Mouse (Mus musculus) kidney, embryonic 16.5 days (tissue): ENCODE measurements around the gene Ssh3. TPM values are rescaled to one million over a fixed set of nuclear protein-coding genes. Genes with fewer than 3 reads are reported as not detected.

Source experiments
- ATAC-seq: fragments of 200-750 bp; cut with Nextera tagmentation; 2 replicates; pipeline ENCODE4 v1.8.0; 2017; ENCODE audit warnings: moderate TSS enrichment; ENCODE audit not compliant: low FRiP score, low TSS enrichment
- H3K27ac ChIP-seq: fragments of 300-500 bp; sonication (generic); 2 replicates; pipeline ENCODE4 v1.5.1; 2014; ENCODE audit warnings: low read length
- H3K27me3 ChIP-seq: fragments of 300-500 bp; sonication (generic); 2 replicates; pipeline ENCODE4 v1.6.1; 2014; ENCODE audit warnings: low read length, control low read depth, mixed read lengths; ENCODE audit not compliant: insufficient read depth
- H3K36me3 ChIP-seq: fragments of 300-500 bp; sonication (generic); 2 replicates; pipeline ENCODE4 v1.6.1; 2014; ENCODE audit warnings: low read length, control low read depth, mixed read lengths; ENCODE audit not compliant: insufficient read depth
- H3K4me1 ChIP-seq: fragments of 300-500 bp; sonication (generic); 2 replicates; pipeline ENCODE4 v1.6.1; 2014; ENCODE audit warnings: low read length, control low read depth, mixed read lengths; ENCODE audit not compliant: insufficient read depth
- H3K4me2 ChIP-seq: fragments of 300-500 bp; sonication (generic); replicated peaks from 2 replicates; pipeline ENCODE4 v1.6.1; 2014; ENCODE audit warnings: low read depth, low read length
- H3K4me3 ChIP-seq: fragments of 300-500 bp; sonication (generic); 2 replicates; pipeline ENCODE4 v1.5.1; 2014; ENCODE audit warnings: mild to moderate bottlenecking, low read length
- H3K9ac ChIP-seq: fragments of 300-500 bp; sonication (generic); replicated peaks from 2 replicates; pipeline ENCODE4 v1.6.1; 2014; ENCODE audit warnings: low read length
- H3K9me3 ChIP-seq: fragments of 300-500 bp; sonication (generic); 2 replicates; pipeline ENCODE4 v1.6.1; 2016; ENCODE audit warnings: low read length, control low read depth
- WGBS: fragments of 180-500 bp; shearing (Covaris S2); extraction: QIAGEN DNeasy Blood & Tissue Kit; methylation state at CpG from one replicate; pipeline ENCODE4 v1.1.7; 2014; 5-methylcytosine and 5-hydroxymethylcytosine counted together
- microRNA-seq: library from miRNA; unstranded; fragments of <30 nt; microRNA quantifications from one replicate; pipeline ENCODE4, GENCODE M21; 2016
- polyA plus RNA-seq: library from polyadenylated mRNA; unstranded; fragments of >200 nt; fragmentation: Nextera tagmentation; extraction: Ambion mirVana; gene quantifications from 2 replicates; pipeline ENCODE4 v1.2.1, GENCODE M21; 2015

Gene Ssh3
- polyA plus RNA-seq, 1 experiment from 2014 or later = 22.9 TPM

DNA sequence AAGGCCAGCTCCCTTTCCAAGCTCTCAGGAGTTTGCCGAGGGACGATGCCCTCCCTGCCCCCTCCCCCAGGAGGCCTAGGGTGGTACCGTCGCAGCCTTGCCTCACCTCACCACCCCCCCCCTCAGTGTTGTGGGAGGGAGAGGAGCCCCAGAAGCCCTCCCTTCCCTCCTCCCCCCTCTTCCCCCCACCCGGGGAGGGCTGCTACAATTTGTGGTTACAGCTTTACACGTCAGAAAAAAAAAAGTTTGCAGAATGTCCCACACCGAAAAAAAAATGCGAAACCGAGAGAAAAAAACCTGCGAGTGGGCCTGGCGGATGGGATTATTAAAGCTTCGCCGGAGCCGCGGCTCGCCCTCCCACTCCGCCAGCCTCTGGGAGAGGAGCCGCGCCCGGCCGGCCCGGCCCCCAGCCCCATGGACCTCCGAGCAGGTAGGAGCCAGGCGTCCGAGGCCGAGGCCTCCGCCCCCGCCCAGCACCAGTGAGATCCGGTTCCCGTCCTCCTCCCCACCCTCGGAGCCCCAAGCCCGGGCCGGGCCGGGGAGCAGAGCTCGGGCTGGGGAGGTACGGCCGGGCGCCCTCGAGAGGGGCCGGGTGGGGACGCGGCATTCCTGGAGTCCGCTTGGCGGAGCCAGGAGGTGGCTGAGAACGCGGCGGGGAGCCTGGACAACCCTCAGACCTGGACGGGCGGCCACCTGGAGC, 54.8 kb downstream of the Ssh3 start, which contains the start of the genes Clcf1 and AC109138.7:
Gene Clcf1 (plus strand): TSS at position 168 of the 700 bp plus-strand sequence.
Gene AC109138.7 (plus strand): TSS at position 287 of the 700 bp plus-strand sequence.
- H3K9me3 ChIP-seq = no peaks in the 10 kb centered on the region
- H3K27ac ChIP-seq = peak within 1 kb of the TSS; percentile 97
- H3K4me3 ChIP-seq = peak within 1 kb of the TSS; percentile 83
- H3K36me3 ChIP-seq = no peaks in the 10 kb centered on the region
- no peaks in the 10 kb centered on the region for H3K27me3 ChIP-seq
- peak; percentile 60 for ATAC-seq
- H3K4me1 ChIP-seq = peaks cover 55% of the 10 kb centered on the region
- under 1% methylated on average over 47 of the region's 49 CpGs for WGBS
- peak within 1 kb of the TSS; percentile 91 for H3K4me2 ChIP-seq
- H3K9ac ChIP-seq = peak within 1 kb of the TSS; percentile 98

DNA sequence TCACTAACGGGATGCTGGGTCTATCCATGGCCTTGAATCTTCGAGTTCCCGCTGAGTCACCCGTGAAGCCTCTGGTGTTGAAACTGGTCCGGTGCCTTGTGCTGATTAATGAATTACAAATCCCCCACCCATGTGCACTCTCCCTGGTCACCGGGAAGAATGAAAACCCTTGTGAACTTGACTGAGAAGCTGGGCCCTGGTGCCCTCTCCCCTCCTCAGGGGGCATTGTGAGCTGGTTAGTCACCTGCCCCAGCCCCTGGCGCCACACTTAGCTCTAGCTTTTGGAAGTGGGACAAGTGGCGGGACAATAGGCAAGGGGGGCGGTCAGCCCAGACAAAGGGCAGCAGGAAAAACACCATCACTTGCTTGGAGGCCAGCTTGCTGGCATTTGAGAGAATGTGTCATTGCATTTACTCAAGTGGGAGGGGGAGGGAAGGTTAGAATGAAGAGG, 55.4 kb downstream of the Ssh3 start:
- Histone ChIP-seq H3K27me3 (no peaks in the 10 kb centered on the region), H3K36me3 (no peaks in the 10 kb centered on the region), H3K4me1 (peaks cover 55% of the 10 kb centered on the region), H3K4me3 (peak overlapping the region; percentile 83), H3K27ac (peak overlapping the region; percentile 97), H3K4me2 (peak overlapping the region; percentile 91), H3K9ac (peak overlapping the region; percentile 98), H3K9me3 (no peaks in the 10 kb centered on the region)
- ATAC-seq = peak; percentile 46
- WGBS = 9% methylated on average over 9 of the region's 9 CpGs

DNA sequence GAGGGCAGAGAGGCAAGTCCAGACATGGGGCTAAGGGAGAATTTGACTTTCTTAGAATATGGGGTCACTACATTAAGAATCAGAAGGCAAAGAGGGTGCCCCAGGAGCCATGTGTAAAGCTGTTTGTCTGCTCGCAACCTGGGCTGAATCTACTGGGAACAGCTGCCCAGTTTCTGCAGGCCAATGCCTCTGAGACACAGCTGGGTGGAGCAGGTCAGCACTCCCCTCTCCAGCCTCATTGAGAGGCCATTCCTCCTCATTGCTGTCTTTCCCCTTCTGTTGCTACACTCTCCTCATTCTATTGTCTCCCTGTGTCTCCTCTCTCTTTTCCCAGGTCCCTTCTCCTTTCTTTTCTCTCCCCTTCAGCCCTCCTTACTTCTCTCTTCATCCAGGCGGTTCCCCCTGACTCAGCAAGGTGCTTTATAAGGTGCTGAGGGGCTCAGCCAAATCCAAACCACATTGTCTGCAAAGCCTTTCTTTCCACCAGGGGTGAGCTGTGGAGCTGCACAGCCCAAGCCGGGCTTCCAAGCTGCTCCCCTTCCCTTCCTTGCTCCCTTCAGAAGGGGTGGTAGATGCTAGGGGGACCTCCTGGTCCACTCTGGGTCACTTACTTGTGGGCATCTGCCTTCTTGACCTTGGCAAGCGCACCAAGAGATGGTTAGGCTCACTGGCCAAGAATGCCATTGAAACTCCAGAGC, 56.9 kb downstream of the Ssh3 start:
- Histone ChIP-seq H3K4me1 (peaks cover 44% of the 10 kb centered on the region), H3K36me3 (no peaks in the 10 kb centered on the region), H3K4me3 (no peak overlapping the region), H3K9me3 (no peaks in the 10 kb centered on the region), H3K4me2 (0 out of 2 replicates have a peak overlapping the region, but pooled peaks have one; percentile 10), H3K27me3 (no peaks in the 10 kb centered on the region), H3K9ac (no peak overlapping the region), H3K27ac (no peak overlapping the region)
- no peak for ATAC-seq
- WGBS = 46% methylated on average over 4 of the region's 4 CpGs

Small RNAs within 50 kb of the gene (microRNA-seq; reads per million reads assigned to microRNA genes)
- not detected for gene Gm26115
- gene Mir6985 = not detected

Other genes starting within 250 kb of the Ssh3 start
- gene Gstp1, start 231.2 kb downstream of the Ssh3 start, polyA plus RNA-seq = 526 and 535 TPM in 2 replicates
- 2.5 and 9.6 TPM in 2 replicates for gene Gstp2, start 223.2 kb downstream of the Ssh3 start, polyA plus RNA-seq
- 0.36 and 0.49 TPM in 2 replicates for gene Gstp3, start 209.6 kb downstream of the Ssh3 start, polyA plus RNA-seq
- gene Cabp2, start 187.6 kb downstream of the Ssh3 start, polyA plus RNA-seq = 0.21 and 0.96 TPM in 2 replicates
- 135 and 138 TPM in 2 replicates for gene Cdk2ap2, start 172.0 kb downstream of the Ssh3 start, polyA plus RNA-seq
- 20.0 and 22.2 TPM in 2 replicates for gene Pitpnm1, start 169.2 kb downstream of the Ssh3 start, polyA plus RNA-seq
- 115 and 120 TPM in 2 replicates for gene Aip, start 143.3 kb downstream of the Ssh3 start, polyA plus RNA-seq
- not detected in 2 replicates for gene Gpr152, start 129.4 kb downstream of the Ssh3 start, polyA plus RNA-seq
- gene Cabp4, start 125.1 kb downstream of the Ssh3 start, polyA plus RNA-seq = 0.14 and 0.21 TPM in 2 replicates
- gene Coro1b, start 120.6 kb downstream of the Ssh3 start, polyA plus RNA-seq = 201 and 218 TPM in 2 replicates
- 0.49 and 1.1 TPM in 2 replicates for gene Ptprcap, start 115.6 kb downstream of the Ssh3 start, polyA plus RNA-seq
- gene Rps6kb2, start 105.8 kb downstream of the Ssh3 start, polyA plus RNA-seq = 62.9 and 63.7 TPM in 2 replicates
- 2.9 and 3.3 TPM in 2 replicates for gene Carns1, start 93.7 kb downstream of the Ssh3 start, polyA plus RNA-seq
- gene Tbc1d10c, start 77.9 kb downstream of the Ssh3 start, polyA plus RNA-seq = 2.5 and 3.1 TPM in 2 replicates
- gene Ppp1ca, start 77.1 kb downstream of the Ssh3 start, polyA plus RNA-seq = 1,050 and 1,120 TPM in 2 replicates
- gene Rad9a, start 67.5 kb downstream of the Ssh3 start, polyA plus RNA-seq = 39.4 and 39.9 TPM in 2 replicates
- 6.8 and 7.5 TPM in 2 replicates for gene Clcf1, start 54.9 kb downstream of the Ssh3 start, polyA plus RNA-seq
- gene AC109138.7, start 54.8 kb downstream of the Ssh3 start, polyA plus RNA-seq = not detected in 2 replicates
- gene Pold4, start 37.3 kb downstream of the Ssh3 start, polyA plus RNA-seq = 34.2 and 36.3 TPM in 2 replicates
- gene Ankrd13d, start 14.0 kb upstream of the Ssh3 start, polyA plus RNA-seq = 7.4 and 9.0 TPM in 2 replicates
- 15.9 and 20.0 TPM in 2 replicates for gene Grk2, start 37.0 kb upstream of the Ssh3 start, polyA plus RNA-seq
- 47.5 and 56.2 TPM in 2 replicates for gene Kdm2a, start 129.1 kb upstream of the Ssh3 start, polyA plus RNA-seq
- 46.3 and 57.9 TPM in 2 replicates for gene Rhod, start 170.3 kb upstream of the Ssh3 start, polyA plus RNA-seq
- gene Syt12, start 208.3 kb upstream of the Ssh3 start, polyA plus RNA-seq = 2.8 and 3.8 TPM in 2 replicates
- 0.22 TPM in 1 of 2 replicates, not detected in the other for gene 2010003K11Rik, start 229.4 kb upstream of the Ssh3 start, polyA plus RNA-seq
- 56.3 and 70.9 TPM in 2 replicates for gene Pcx, start 241.3 kb upstream of the Ssh3 start, polyA plus RNA-seq